Mouse (Mus musculus): Measurements from ENCODE around the gene Hmcn2. TPM values are rescaled to one million over a fixed set of nuclear protein-coding genes. Genes with fewer than 3 reads are reported as not detected.

Gene Hmcn2
- total and polyA plus RNA-seq, 3 experiments: 1.0 to 5.7 (median 2.1) TPM

DNA sequence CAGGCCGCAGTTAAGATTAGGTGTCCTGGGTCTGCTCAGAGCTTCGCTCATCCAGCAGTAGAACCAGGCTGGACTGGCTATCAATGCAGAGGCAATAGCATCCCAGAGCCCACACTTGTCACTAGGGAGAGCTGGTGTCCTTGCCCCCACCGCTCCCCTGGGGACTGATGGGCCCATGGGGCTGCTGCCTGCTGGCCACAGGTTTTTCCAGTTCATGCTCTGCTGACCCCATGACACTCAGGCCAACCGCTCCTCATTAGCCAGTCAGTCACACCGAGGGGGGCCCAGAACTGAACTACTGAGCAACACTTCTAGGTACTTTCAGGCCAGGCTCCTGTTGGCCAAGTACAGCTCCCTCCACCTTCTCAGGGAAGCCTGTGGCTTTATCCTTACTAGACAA lies 180.1 kb downstream of the Hmcn2 start (continued):
- no peak for TF ChIP-seq JUN (IDR thresholded peaks at IDR 0.05; ENCODE audit: insufficient read depth, low read depth, low read length)
- TF ChIP-seq IRF4 (IDR thresholded peaks at IDR 0.05; ENCODE audit: low read depth, low read length): peak; percentile 73
- no peak for TF ChIP-seq MXI1 (IDR thresholded peaks at IDR 0.05; ENCODE audit: low read depth, low read length)
- no peak for TF ChIP-seq MYC (IDR thresholded peaks at IDR 0.05; ENCODE audit: low read depth, low read length)
- no peak for TF ChIP-seq RCOR1 (conservative IDR thresholded peaks at IDR 0.05; ENCODE audit: low read depth, low read length)

DNA sequence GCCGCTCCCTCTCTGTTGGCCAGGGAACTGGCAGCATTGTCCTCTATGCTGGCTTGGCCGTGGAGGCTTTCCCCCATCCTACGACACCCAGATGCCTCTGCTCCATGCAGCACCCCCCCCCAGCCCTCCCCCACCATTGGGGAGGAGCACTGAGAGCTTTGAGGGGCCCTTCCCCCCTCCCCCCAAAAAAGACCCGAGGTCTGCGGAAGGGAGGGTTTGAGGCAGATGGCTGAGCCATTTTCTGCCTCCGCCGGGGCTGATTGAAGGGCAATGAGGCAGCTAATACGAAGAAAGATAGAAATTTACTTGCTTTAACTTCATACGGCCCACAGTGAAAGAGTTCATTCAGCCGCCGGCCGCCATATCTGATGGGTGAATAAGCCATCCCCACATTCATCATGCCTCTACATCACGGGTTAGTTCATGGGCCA lies 180.8 kb downstream of the Hmcn2 start:
- Histone ChIP-seq H3K27ac (ENCODE audit: insufficient read depth, low read depth) (no peak overlapping the region), H3K27me3 (replicated peaks) (no peaks in the 10 kb centered on the region), H3K4me2 (ENCODE audit: insufficient read depth, low read depth, poor library complexity, severe bottlenecking) (no peak overlapping the region), H3K79me2 (replicated peaks; ENCODE audit: control insufficient read depth, extremely low read depth, insufficient read depth, poor library complexity, severe bottlenecking) (no peaks in the 10 kb centered on the region), H3K4me1 (ENCODE audit: control insufficient read depth in 1 of 2, insufficient read depth in 2 of 2) (peaks cover 17 to 26% of the 10 kb centered on the region in 2 experiments), H3K9me3 (replicated peaks; ENCODE audit: low read length) (peaks cover 8% of the 10 kb centered on the region), H3K4me3 (replicated peaks in 1 of 3; ENCODE audit: low read depth in 2 of 3, low read length in 2 of 3, poor library complexity in 1 of 3) (no peak overlapping the region), H3K9ac (ENCODE audit: insufficient read depth, low read depth) (no peak overlapping the region), H3K36me3 (replicated peaks in 1 of 2; ENCODE audit: control insufficient read depth in 1 of 2, insufficient read depth in 1 of 2, low read length in 1 of 2) (peaks cover 0 to 94% of the 10 kb centered on the region in 2 experiments)
- TF ChIP-seq MAFK (IDR thresholded peaks at IDR 0.05; ENCODE audit: insufficient replicate concordance, low read length): no peak
- TF ChIP-seq NELFE (IDR thresholded peaks at IDR 0.05; ENCODE audit: low read depth, low read length): no peak
- TF ChIP-seq E2F4 (IDR thresholded peaks at IDR 0.05; ENCODE audit: insufficient replicate concordance, low read depth, low read length): no peak
- TF ChIP-seq EP300 (IDR thresholded peaks at IDR 0.05; ENCODE audit: low read length): no peak
- no peak for TF ChIP-seq JUND (conservative IDR thresholded peaks at IDR 0.05; ENCODE audit: low read depth, low read length)
- dilution Hi-C loops (cut with MboI; ENCODE audit: extremely low pct_ligation_motif_present, extremely low pct_unique_long_range_greater_than_20kb, low sequenced_read_pairs) (no loop called here), in situ Hi-C loops (cut with MboI; ENCODE audit: low pct_ligation_motif_present, low pct_unique_long_range_greater_than_20kb, low sequenced_read_pairs) (loop anchor here (25.0 kb wide), 1 partner anchor 292 kb away; no protein-coding TSS in a partner anchor)
- no peak for DNase-seq (ENCODE audit: extremely low read depth)

DNA sequence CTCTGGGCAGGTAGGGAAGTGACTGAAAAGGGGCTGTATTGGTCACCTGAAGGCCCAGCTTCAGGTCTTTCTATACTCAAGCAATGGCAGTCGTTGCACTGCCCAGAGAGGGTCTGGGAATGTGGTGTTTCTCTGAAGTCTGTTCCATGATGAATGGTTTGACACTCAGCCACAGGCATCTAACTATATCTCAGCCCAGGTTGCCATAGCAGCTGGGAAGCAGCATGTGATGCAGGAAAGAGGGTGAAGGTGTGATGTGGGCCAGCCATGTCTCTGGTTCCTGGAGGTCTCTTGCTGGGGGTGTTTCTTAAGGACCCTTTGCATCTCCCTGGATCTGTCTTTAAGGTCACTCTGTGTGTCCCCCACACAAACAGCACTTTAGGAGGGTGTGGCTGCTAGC lies 181.9 kb downstream of the Hmcn2 start:
- dilution Hi-C loops (cut with MboI; ENCODE audit: extremely low pct_ligation_motif_present, extremely low pct_unique_long_range_greater_than_20kb, low sequenced_read_pairs): no loop called here
- H3K36me3 ChIP-seq (replicated peaks in 1 of 2; ENCODE audit: control insufficient read depth in 1 of 2, insufficient read depth in 1 of 2, low read length in 1 of 2): peaks cover 6 to 97% of the 10 kb centered on the region in 2 experiments
- in situ Hi-C loops (cut with MboI; ENCODE audit: low pct_ligation_motif_present, low pct_unique_long_range_greater_than_20kb, low sequenced_read_pairs): loop anchor here (25.0 kb wide), 1 partner anchor 291 kb away; no protein-coding TSS in a partner anchor

More for the DNA sequence above, 181.9 kb downstream of the Hmcn2 start:
- Histone ChIP-seq H3K9me3 (replicated peaks; ENCODE audit: low read length) (peaks cover 8% of the 10 kb centered on the region), H3K4me2 (ENCODE audit: insufficient read depth, low read depth, poor library complexity, severe bottlenecking) (no peak overlapping the region), H3K27me3 (replicated peaks) (no peaks in the 10 kb centered on the region), H3K4me3 (replicated peaks in 1 of 3; ENCODE audit: low read depth in 2 of 3, low read length in 2 of 3, poor library complexity in 1 of 3) (no peak overlapping the region), H3K79me2 (replicated peaks; ENCODE audit: control insufficient read depth, extremely low read depth, insufficient read depth, poor library complexity, severe bottlenecking) (no peaks in the 10 kb centered on the region), H3K4me1 (ENCODE audit: control insufficient read depth in 1 of 2, insufficient read depth in 2 of 2) (peaks cover 17 to 26% of the 10 kb centered on the region in 2 experiments), H3K27ac (ENCODE audit: insufficient read depth, low read depth) (no peak overlapping the region), H3K9ac (ENCODE audit: insufficient read depth, low read depth) (no peak overlapping the region)
- TF ChIP-seq CHD1 (IDR thresholded peaks at IDR 0.05; ENCODE audit: low read depth, low read length): no peak
- TF ChIP-seq NRF1 (IDR thresholded peaks at IDR 0.05; ENCODE audit: low read depth, low read length): no peak
- no peak for TF ChIP-seq CHD2 (IDR thresholded peaks at IDR 0.05; ENCODE audit: low read length)
- no peak for TF ChIP-seq ZMIZ1 (IDR thresholded peaks at IDR 0.05; ENCODE audit: low read depth, low read length)
- no peak for TF ChIP-seq MYC (IDR thresholded peaks at IDR 0.05; ENCODE audit: low read depth, low read length)
- TF ChIP-seq POLR2A (IDR thresholded peaks at IDR 0.05; ENCODE audit: low read depth, low read length): no peak
- DNase-seq (ENCODE audit: extremely low read depth): no peak
